ENCODE assay signal across 14 mouse cellular contexts in the genomic region with DNA sequence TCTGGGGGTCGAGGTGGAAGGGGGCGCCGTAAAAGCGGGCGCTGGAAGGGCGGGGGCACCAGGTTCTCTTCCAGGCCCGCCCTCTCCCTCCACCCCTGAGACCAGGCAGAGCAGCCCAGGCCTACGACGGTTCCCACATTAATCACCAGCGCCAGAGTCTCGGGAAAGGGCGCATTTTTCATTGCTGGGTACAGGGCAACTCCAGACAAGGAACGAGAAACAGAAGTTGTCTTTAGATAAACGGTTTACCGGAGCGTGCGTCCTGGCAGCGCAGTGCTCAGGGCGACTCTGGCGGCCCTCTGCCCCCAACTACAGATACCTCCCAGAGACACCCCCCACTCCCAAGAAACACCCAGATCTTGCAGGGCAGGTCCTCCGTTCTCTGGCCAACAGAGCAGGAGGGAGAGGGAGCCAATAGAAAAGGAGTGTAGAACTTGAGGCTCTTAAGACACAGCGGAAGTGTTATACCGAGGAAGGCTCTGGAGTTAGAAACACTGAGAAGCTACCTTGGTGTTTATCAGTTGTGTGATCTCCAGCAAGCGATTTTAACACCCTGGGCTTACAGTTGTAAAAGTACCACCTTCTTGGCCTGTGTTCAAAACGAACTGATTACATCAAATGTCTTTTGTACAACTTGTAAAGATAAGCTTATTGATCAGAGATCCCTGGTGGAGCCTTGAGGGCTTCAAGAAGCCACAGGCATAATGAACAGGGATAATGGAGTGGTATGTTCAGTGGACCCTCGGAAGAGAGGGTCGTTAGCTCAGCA. TPM values are rescaled to one million over a fixed set of nuclear protein-coding genes. Genes with fewer than 3 reads are reported as not detected.
DNase-seq lines count a peak whose midpoint lies in the region; ATAC-seq and TF ChIP-seq lines count a peak whose summit lies in the region.
"Had no signal": no experiment of that assay in that cellular context is flagged by ENCODE, and none has a peak within 500 bp of the region (broad histone marks: within the 10 kb centered on the region; RNA-seq: fewer than 3 reads in every experiment).

No protein-coding gene starts in this region.

- H3K4me1 ChIP-seq in kidney, postnatal 0 days (replicated peaks; ENCODE audit: insufficient read depth, low read length): peaks cover 6% of the 10 kb centered on the region; the same call in 1 of the 2 replicates
- 0 out of 2 replicates have a peak, but pooled peaks cover 3% of the 10 kb centered on the region for H3K4me1 ChIP-seq in intestine, postnatal 0 days (replicated peaks; ENCODE audit: control insufficient read depth, insufficient read depth, low read length)
- H3K4me1 ChIP-seq: hindbrain, embryonic 15.5 days had no signal

- H3K4me2 ChIP-seq in kidney, postnatal 0 days (ENCODE audit: low read length): peak overlapping the region; percentile 25; the same call in 1 of the 2 replicates
- H3K4me2 ChIP-seq in intestine, postnatal 0 days (replicated peaks; ENCODE audit: low read depth): peak overlapping the region; percentile 60
- peak overlapping the region; percentile 21 for H3K4me2 ChIP-seq in myocyte (ENCODE audit: low read depth)
- H3K4me2 ChIP-seq: hindbrain, embryonic 15.5 days had no signal

- ATAC-seq in kidney, postnatal 0 days (replicated peaks; ENCODE audit: low FRiP score, low read depth): no peak
- no peak for ATAC-seq in intestine, postnatal 0 days
- ATAC-seq: midbrain, embryonic 16.5 days had no signal

- WGBS in kidney, postnatal 0 days: 1% methylated on average over 27 of the region's 27 CpGs
- WGBS in intestine, postnatal 0 days: 1% methylated on average over 27 of the region's 27 CpGs

- H3K27ac ChIP-seq in kidney, postnatal 0 days: no peak overlapping the region
- H3K27ac ChIP-seq in intestine, postnatal 0 days (ENCODE audit: low read depth, low read length): peak overlapping the region; percentile 57
- H3K27ac ChIP-seq: hindbrain, embryonic 15.5 days had no signal

- no peak for TF ChIP-seq POLR2A in brain, embryonic 14.5 days (IDR thresholded peaks at IDR 0.05; ENCODE audit: borderline replicate concordance, extremely low read depth, insufficient read depth, insufficient read length, poor library complexity, severe bottlenecking)
- no peak for TF ChIP-seq POLR2A in myocyte (IDR thresholded peaks at IDR 0.05; ENCODE audit: insufficient read length, low read depth)

- no peaks in the 10 kb centered on the region for H3K9me3 ChIP-seq in kidney, postnatal 0 days (replicated peaks; ENCODE audit: low read length)
- H3K9me3 ChIP-seq in intestine, postnatal 0 days (ENCODE audit: control insufficient read depth): no peaks in the 10 kb centered on the region
- H3K9me3 ChIP-seq: G1E had no signal

- TF ChIP-seq CTCF in kidney, postnatal 0 days (IDR thresholded peaks at IDR 0.05; ENCODE audit: low read depth): no peak
- TF ChIP-seq CTCF in brain, embryonic 14.5 days (IDR thresholded peaks at IDR 0.05; ENCODE audit: borderline replicate concordance, extremely low read depth, insufficient read depth, insufficient read length): no peak
- no peak for TF ChIP-seq CTCF in intestine, postnatal 0 days (IDR thresholded peaks at IDR 0.05; ENCODE audit: low read depth)

- DNase-seq in kidney, postnatal 0 days (ENCODE audit: low spot score): no peak
- no peak for DNase-seq in kidney, adult 11 months
- peak; percentile 39 for DNase-seq in brain, embryonic 14.5 days (ENCODE audit: low read depth)
- no peak for DNase-seq in lung, postnatal 10 days
- DNase-seq in cerebellum, adult 11 months: no peak
- no peak for DNase-seq in ovary, postnatal 10 days (ENCODE audit: low spot score)
- DNase-seq: right cerebral cortex, postnatal 14 days had no signal

- no peaks in the 10 kb centered on the region for H3K36me3 ChIP-seq in kidney, postnatal 0 days (ENCODE audit: insufficient read depth, low read length)
- no peaks in the 10 kb centered on the region for H3K36me3 ChIP-seq in intestine, postnatal 0 days (ENCODE audit: control insufficient read depth, insufficient read depth)
- H3K36me3 ChIP-seq in myocyte (ENCODE audit: control insufficient read depth, insufficient read depth): no peaks in the 10 kb centered on the region
- H3K36me3 ChIP-seq: G1E; hindbrain, embryonic 15.5 days had no signal

- no peak overlapping the region for H3K9ac ChIP-seq in kidney, postnatal 0 days (ENCODE audit: low read depth, low read length)
- H3K9ac ChIP-seq in intestine, postnatal 0 days (ENCODE audit: low read depth, low read length): 0 out of 2 replicates have a peak overlapping the region, but pooled peaks have one; percentile 18
- H3K9ac ChIP-seq: hindbrain, embryonic 15.5 days had no signal

- peaks cover 100% of the 10 kb centered on the region for H3K27me3 ChIP-seq in kidney, postnatal 0 days (ENCODE audit: insufficient read depth, low read length)
- peaks cover 94% of the 10 kb centered on the region for H3K27me3 ChIP-seq in intestine, postnatal 0 days (replicated peaks; ENCODE audit: control insufficient read depth, insufficient read depth, low read length)
- peaks cover 21% of the 10 kb centered on the region for H3K27me3 ChIP-seq in myocyte (ENCODE audit: control insufficient read depth, insufficient read depth, insufficient read length)

- H3K4me3 ChIP-seq in kidney, postnatal 0 days (replicated peaks; ENCODE audit: low read depth, low read length): peak overlapping the region; percentile 11; the same call in 1 of the 2 replicates
- H3K4me3 ChIP-seq in intestine, postnatal 0 days (ENCODE audit: low read depth, low read length): peak overlapping the region; percentile 25
- no peak overlapping the region for H3K4me3 ChIP-seq in myocyte
- H3K4me3 ChIP-seq: hindbrain, embryonic 15.5 days had no signal

- no peaks in the 10 kb centered on the region for H3K79me2 ChIP-seq in myocyte (ENCODE audit: control insufficient read depth, insufficient read depth)

- no peak overlapping the region for H3ac ChIP-seq in myocyte (ENCODE audit: control insufficient read depth, insufficient read length)

TF ChIP-seq in myocyte, 11 proteins besides CTCF, POLR2A, EP300 and RAD21:
- TF ChIP-seq TCF12 (IDR thresholded peaks at IDR 0.05; ENCODE audit: insufficient read depth, poor library complexity, severe bottlenecking) (no peak), POLR2AphosphoS2 (IDR thresholded peaks at IDR 0.05; ENCODE audit: insufficient read length, low read depth) (no peak), MYOG (IDR thresholded peaks at IDR 0.05; ENCODE audit: control insufficient read depth in 1 of 3, insufficient read depth in 1 of 3, insufficient read length in 2 of 3, low read depth in 2 of 3) (no peak), USF1 (IDR thresholded peaks at IDR 0.05; ENCODE audit: low read depth) (no peak), MYOD1 (IDR thresholded peaks at IDR 0.05; ENCODE audit: control insufficient read depth in 1 of 3, insufficient read length in 2 of 3, low read depth in 2 of 3) (no peak), E2F4 (IDR thresholded peaks at IDR 0.05; ENCODE audit: insufficient read depth) (no peak), TCF3 (IDR thresholded peaks at IDR 0.05; ENCODE audit: insufficient read length, low read depth) (no peak), SRF (IDR thresholded peaks at IDR 0.05; ENCODE audit: control insufficient read depth, insufficient read length, low read depth) (no peak), REST (IDR thresholded peaks at IDR 0.05; ENCODE audit: insufficient read depth, insufficient read length) (no peak)

RNA-seq across cellular contexts. Expression of a gene that starts 12.2 kb away (rescaled TPM):
- polyA plus RNA-seq in kidney, postnatal 0 days (2015; fragmentation: Nextera tagmentation; extraction: Ambion mirVana): not detected in 2 replicates
- polyA plus RNA-seq in brain, embryonic 14.5 days (2012; rRNA removed): 0.90 and 1.4 TPM in 2 replicates
- polyA plus RNA-seq in intestine, postnatal 0 days (2015; fragmentation: Nextera tagmentation; extraction: Ambion mirVana): 54.3 and 56.9 TPM in 2 replicates
- polyA plus RNA-seq in myocyte (2012; fragmentation: generic; extraction: Trizol): not detected
- polyA plus RNA-seq: cortical plate, adult 2 months; G1E; urinary bladder, adult 2 months had no signal

Comparison
In these comparisons a context has a peak if more than half of its experiments do, and no peak if none do; other contexts are left out.
1. RNA of a gene that starts 12.2 kb away (polyA plus RNA-seq): 54.3 to 56.9 TPM in intestine, postnatal 0 days; 0.90 to 1.4 TPM in brain, embryonic 14.5 days, not detected in kidney, postnatal 0 days and not detected in myocyte (single experiment); every median in the first group is over 10 times any median in the second.
2. Peak in every context shown above with its lines, with median percentiles within 50 percentile points of each other: H3K4me2 ChIP-seq.